Mouse (Mus musculus) brain, embryonic 14.5 days (tissue): ENCODE data around the gene Ddx6.

Source experiments
- CTCF ChIP-seq: fragments of 200-500 bp; IDR thresholded peaks from 2 replicates; pipeline ENCODE4 v1.5.1; 2012; ENCODE audit warnings: inconsistent platforms, mild to moderate bottlenecking, moderate library complexity, borderline replicate concordance; ENCODE audit not compliant: insufficient read depth, insufficient read length; ENCODE audit errors: extremely low read depth
- POLR2A ChIP-seq: fragments of 200-500 bp; IDR thresholded peaks from 2 replicates; pipeline ENCODE4 v1.6.1; 2012; ENCODE audit warnings: mild to moderate bottlenecking, inconsistent platforms, borderline replicate concordance; ENCODE audit not compliant: poor library complexity, insufficient read depth, insufficient read length, severe bottlenecking; ENCODE audit errors: extremely low read depth

DNA sequence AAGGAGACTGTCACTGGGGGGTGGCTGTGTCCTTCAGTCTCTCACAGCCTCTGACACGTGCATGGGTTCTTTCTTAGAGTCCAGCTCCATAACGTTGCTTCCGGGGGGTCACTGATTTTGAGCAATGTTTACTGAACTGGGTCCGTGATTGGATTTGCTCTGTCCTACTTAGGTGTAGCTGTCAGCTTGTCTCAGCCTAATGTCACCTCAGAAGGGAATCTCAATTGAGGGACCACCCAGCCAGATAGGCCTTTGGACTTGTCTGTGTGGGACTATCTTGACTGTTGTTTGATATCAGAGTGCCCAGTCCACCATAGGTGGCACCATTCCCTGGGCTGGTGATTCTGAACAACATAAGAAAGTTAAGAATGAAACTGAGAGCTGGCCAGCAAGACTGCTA lies 49.2 kb downstream of the Ddx6 start:
- TF ChIP-seq POLR2A (no peak), CTCF (no peak)
